Mouse (Mus musculus) heart, embryonic 12.5 days (tissue): ENCODE data around the gene Plpp7. TPM values are rescaled to one million over a fixed set of nuclear protein-coding genes. Genes with fewer than 3 reads are reported as not detected.

Experiments used
- ATAC-seq: fragments of 200-750 bp; cut with Nextera tagmentation; 2 replicates; pipeline ENCODE4 v1.8.0; 2017; ENCODE audit warnings: moderate TSS enrichment, moderate library complexity; ENCODE audit not compliant: insufficient number of reproducible peaks, low FRiP score
- H3K27ac ChIP-seq: fragments of 300-500 bp; sonication (generic); 2 replicates; pipeline ENCODE4 v1.5.1; 2016; ENCODE audit warnings: mild to moderate bottlenecking, moderate library complexity; ENCODE audit not compliant: poor library complexity, severe bottlenecking
- H3K27me3 ChIP-seq: fragments of 300-500 bp; sonication (generic); replicated peaks from 2 replicates; pipeline ENCODE4 v1.6.1; 2016; ENCODE audit warnings: mild to moderate bottlenecking, moderate library complexity
- H3K36me3 ChIP-seq: fragments of 300-500 bp; sonication (generic); 2 replicates; pipeline ENCODE4 v1.6.1; 2016; ENCODE audit warnings: mild to moderate bottlenecking, moderate library complexity
- H3K4me1 ChIP-seq: fragments of 300-500 bp; sonication (generic); replicated peaks from 2 replicates; pipeline ENCODE4 v1.6.1; 2016; ENCODE audit warnings: mild to moderate bottlenecking
- H3K4me2 ChIP-seq: fragments of 300-500 bp; sonication (generic); 2 replicates; pipeline ENCODE4 v1.6.1; 2016; ENCODE audit warnings: mild to moderate bottlenecking, moderate library complexity
- H3K4me3 ChIP-seq: fragments of 300-500 bp; sonication (generic); 2 replicates; pipeline ENCODE4 v1.5.1; 2016; ENCODE audit warnings: mild to moderate bottlenecking
- H3K9ac ChIP-seq: fragments of 300-500 bp; sonication (generic); 2 replicates; pipeline ENCODE4 v1.6.1; 2016; ENCODE audit warnings: mild to moderate bottlenecking, moderate library complexity
- H3K9me3 ChIP-seq: fragments of 300-500 bp; sonication (generic); replicated peaks from 2 replicates; pipeline ENCODE4 v1.6.1; 2016; ENCODE audit warnings: mild to moderate bottlenecking, moderate library complexity
- WGBS: fragments of 180-500 bp; shearing (Covaris S2); methylation state at CpG from one replicate; pipeline ENCODE4 v1.1.7; 2016; 5-methylcytosine and 5-hydroxymethylcytosine counted together
- microRNA-seq: library from miRNA; unstranded; fragments of <30 nt; microRNA quantifications from one replicate; pipeline ENCODE4, GENCODE M21; 2017
- polyA plus RNA-seq: library from polyadenylated mRNA; unstranded; fragments of >200 nt; fragmentation: Nextera tagmentation; extraction: Ambion mirVana; gene quantifications from 2 replicates; pipeline ENCODE4 v1.2.1, GENCODE M21; 2016

The Plpp7 gene
- polyA plus RNA-seq, 1 experiment from 2014 or later: 11.4 TPM

GRCm38 (mm10) chr2:32153041-32153790 lies 57.9 kb downstream of the Plpp7 start:
- peak overlapping the region; percentile 97 for H3K9ac ChIP-seq
- 6% methylated on average over 13 of the region's 13 CpGs for WGBS
- peaks cover 65% of the 10 kb centered on the region for H3K4me1 ChIP-seq
- H3K4me2 ChIP-seq: peak overlapping the region; percentile 96
- H3K27me3 ChIP-seq: no peaks in the 10 kb centered on the region
- peak overlapping the region; percentile 80 for H3K4me3 ChIP-seq
- H3K9me3 ChIP-seq: no peaks in the 10 kb centered on the region
- no peaks in the 10 kb centered on the region for H3K36me3 ChIP-seq
- ATAC-seq: no peak
- peak overlapping the region; percentile 97 for H3K27ac ChIP-seq

GRCm38 (mm10) chr2:32153791-32154119 lies 58.4 kb downstream of the Plpp7 start:
- peaks cover 70% of the 10 kb centered on the region for H3K4me1 ChIP-seq
- WGBS: 37% methylated on average over 4 of the region's 4 CpGs
- no peaks in the 10 kb centered on the region for H3K9me3 ChIP-seq
- H3K27me3 ChIP-seq: no peaks in the 10 kb centered on the region
- ATAC-seq: no peak
- no peaks in the 10 kb centered on the region for H3K36me3 ChIP-seq
- H3K9ac ChIP-seq: peak overlapping the region; percentile 97
- peak overlapping the region; percentile 80 for H3K4me3 ChIP-seq
- H3K4me2 ChIP-seq: peak overlapping the region; percentile 96
- H3K27ac ChIP-seq: peak overlapping the region; percentile 97

DNA sequence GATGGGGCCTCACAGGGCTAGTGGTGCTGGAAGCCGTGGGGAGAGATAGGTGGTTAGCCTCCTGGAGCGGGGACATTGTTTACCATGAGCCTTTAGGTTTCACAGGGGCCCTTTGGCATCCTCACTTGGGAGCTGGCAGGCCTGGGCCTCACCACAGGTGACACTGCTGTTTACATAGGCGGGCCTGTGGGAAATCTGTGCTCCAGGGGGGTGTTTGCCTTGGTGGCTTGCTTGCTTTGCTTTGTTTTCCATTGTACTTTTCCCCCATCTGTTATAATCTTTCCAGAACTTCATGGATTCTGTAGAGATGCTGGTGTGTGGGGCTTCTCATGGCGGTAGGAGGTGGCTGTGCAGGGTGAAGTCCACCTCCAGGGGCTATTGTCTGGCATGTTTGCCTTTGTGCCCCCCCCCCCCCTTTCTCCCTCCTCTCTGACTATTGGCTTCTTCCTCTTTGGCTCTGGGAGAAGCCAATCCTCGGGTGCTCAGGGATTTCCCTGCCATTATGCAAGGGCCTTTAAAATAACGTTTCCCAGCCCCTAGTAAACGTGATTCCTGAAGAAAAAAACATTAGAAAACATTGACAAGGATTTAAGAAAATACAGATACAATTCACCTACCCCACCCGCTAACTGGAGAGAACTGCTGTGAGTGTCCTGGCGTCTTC lies 59.1 kb downstream of the Plpp7 start:
- peak overlapping the region; percentile 97 for H3K9ac ChIP-seq
- H3K27me3 ChIP-seq: no peaks in the 10 kb centered on the region
- no peaks in the 10 kb centered on the region for H3K36me3 ChIP-seq
- H3K4me1 ChIP-seq: peaks cover 77% of the 10 kb centered on the region
- H3K4me3 ChIP-seq: peak overlapping the region; percentile 80; the same call in 1 of the 2 replicates
- no peak for ATAC-seq
- peak overlapping the region; percentile 97 for H3K27ac ChIP-seq
- H3K4me2 ChIP-seq: peak overlapping the region; percentile 96
- 24% methylated on average over 9 of the region's 9 CpGs for WGBS
- no peaks in the 10 kb centered on the region for H3K9me3 ChIP-seq

- WGBS: 41% methylated on average over 7 of the region's 7 CpGs
- H3K4me1 ChIP-seq: peaks cover 82% of the 10 kb centered on the region
- no peak for ATAC-seq
- H3K36me3 ChIP-seq: 0 out of 2 replicates have a peak, but pooled peaks cover 3% of the 10 kb centered on the region
- H3K9me3 ChIP-seq: no peaks in the 10 kb centered on the region
- no peak overlapping the region for H3K4me3 ChIP-seq
- no peaks in the 10 kb centered on the region for H3K27me3 ChIP-seq
- peak overlapping the region; percentile 30; the same call in 1 of the 2 replicates for H3K9ac ChIP-seq
- peak overlapping the region; percentile 96 for H3K4me2 ChIP-seq
- peak overlapping the region; percentile 97 for H3K27ac ChIP-seq
Observed at GRCm38 (mm10) chr2:32154998-32155541, 59.7 kb downstream of the Plpp7 start.

GRCm38 (mm10) chr2:32155614-32156013 lies 60.3 kb downstream of the Plpp7 start:
- no peak for ATAC-seq
- no peaks in the 10 kb centered on the region for H3K27me3 ChIP-seq
- H3K4me2 ChIP-seq: peak overlapping the region; percentile 96
- 0 out of 2 replicates have a peak, but pooled peaks cover 3% of the 10 kb centered on the region for H3K36me3 ChIP-seq
- H3K4me3 ChIP-seq: no peak overlapping the region
- 33% methylated on average over 6 of the region's 6 CpGs for WGBS
- no peaks in the 10 kb centered on the region for H3K9me3 ChIP-seq
- peaks cover 85% of the 10 kb centered on the region for H3K4me1 ChIP-seq
- peak overlapping the region; percentile 97 for H3K27ac ChIP-seq
- 0 out of 2 replicates have a peak overlapping the region, but pooled peaks have one; percentile 40 for H3K9ac ChIP-seq

DNA sequence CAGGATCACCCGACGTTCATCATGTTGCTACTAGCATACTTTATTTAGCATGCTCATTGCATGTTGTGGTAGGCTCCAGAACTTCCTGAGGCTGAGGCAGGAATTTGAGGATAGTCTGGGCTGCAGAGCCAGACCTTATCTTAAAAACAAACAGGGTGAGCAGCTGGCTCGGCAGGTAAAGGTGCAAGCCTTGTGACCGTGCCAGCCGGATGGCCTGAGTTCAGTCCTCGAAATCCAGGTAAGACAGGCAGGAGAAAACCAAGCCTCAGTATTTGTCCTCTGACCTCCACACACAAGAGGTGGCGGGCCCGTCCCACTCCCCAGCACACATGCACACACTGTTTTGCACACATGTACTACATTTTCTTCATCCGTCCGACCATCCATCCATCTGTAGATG lies 61.3 kb downstream of the Plpp7 start:
- no peaks in the 10 kb centered on the region for H3K27me3 ChIP-seq
- H3K4me1 ChIP-seq: peaks cover 90% of the 10 kb centered on the region
- no peak overlapping the region for H3K9ac ChIP-seq
- 68% methylated on average over 10 of the region's 10 CpGs for WGBS
- ATAC-seq: no peak
- H3K36me3 ChIP-seq: 0 out of 2 replicates have a peak, but pooled peaks cover 3% of the 10 kb centered on the region
- H3K27ac ChIP-seq: no peak overlapping the region
- no peak overlapping the region for H3K4me2 ChIP-seq
- H3K4me3 ChIP-seq: no peak overlapping the region
- no peaks in the 10 kb centered on the region for H3K9me3 ChIP-seq

- Histone ChIP-seq H3K36me3 (0 out of 2 replicates have a peak, but pooled peaks cover 8% of the 10 kb centered on the region), H3K4me2 (no peak overlapping the region), H3K27me3 (no peaks in the 10 kb centered on the region), H3K27ac (no peak overlapping the region), H3K9me3 (no peaks in the 10 kb centered on the region), H3K4me3 (no peak overlapping the region), H3K4me1 (peaks cover 89% of the 10 kb centered on the region), H3K9ac (peak overlapping the region; percentile 37; the same call in 1 of the 2 replicates)
- 48% methylated on average over 4 of the region's 4 CpGs for WGBS
- ATAC-seq: no peak
Observed at GRCm38 (mm10) chr2:32157328-32157727, 62.0 kb downstream of the Plpp7 start.

DNA sequence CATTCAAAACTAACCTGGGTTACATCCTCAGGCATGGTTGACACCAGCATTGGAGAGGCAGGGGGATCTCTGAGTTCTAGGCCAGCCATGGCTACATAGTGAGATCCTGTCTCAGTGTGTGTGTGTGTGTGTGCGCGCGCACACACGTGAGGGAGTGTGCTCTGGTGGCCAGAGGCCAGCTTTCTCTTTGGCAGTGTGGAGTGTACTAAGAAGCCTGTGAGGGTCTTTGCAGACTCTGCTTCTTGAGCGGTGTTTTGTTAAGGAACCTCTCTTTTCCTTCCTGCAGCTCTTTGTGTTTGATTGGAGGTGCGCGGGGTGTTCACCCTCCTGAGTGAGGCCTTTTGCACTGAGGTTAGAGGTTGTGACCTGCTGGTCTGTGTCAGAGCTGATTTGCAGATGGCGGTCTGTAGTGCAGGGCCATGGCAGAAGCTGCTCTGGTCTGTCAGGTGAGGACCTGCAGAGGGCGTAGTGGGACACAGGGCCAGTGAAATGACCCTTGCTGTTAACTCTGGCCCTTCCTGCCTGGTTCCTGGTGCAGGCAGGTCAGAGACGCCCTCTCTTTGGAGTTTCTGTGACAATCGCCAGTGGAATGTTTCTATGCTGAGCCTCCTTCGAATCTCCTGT lies 63.4 kb downstream of the Plpp7 start:
- no peak for ATAC-seq
- WGBS: 72% methylated on average over 12 of the region's 12 CpGs

More for the DNA sequence above, 63.4 kb downstream of the Plpp7 start:
- H3K27me3 ChIP-seq: no peaks in the 10 kb centered on the region
- no peaks in the 10 kb centered on the region for H3K9me3 ChIP-seq
- H3K4me2 ChIP-seq: no peak overlapping the region
- peaks cover 85% of the 10 kb centered on the region for H3K4me1 ChIP-seq
- H3K36me3 ChIP-seq: 0 out of 2 replicates have a peak, but pooled peaks cover 13% of the 10 kb centered on the region
- H3K4me3 ChIP-seq: no peak overlapping the region
- no peak overlapping the region for H3K9ac ChIP-seq
- H3K27ac ChIP-seq: no peak overlapping the region; the same call in 1 of the 2 replicates

Small RNAs within 50 kb of the gene (microRNA-seq; reads per million reads assigned to microRNA genes)
- not detected for gene Mir7674

Other genes with a start within 250 kb of the Plpp7 start
- gene Fibcd1, start 249.5 kb upstream of the Plpp7 start, polyA plus RNA-seq: 0.04 and 0.08 TPM in 2 replicates
- 1.1 and 1.3 TPM in 2 replicates for gene Lamc3, start 208.2 kb upstream of the Plpp7 start, polyA plus RNA-seq
- gene Aif1l, start 145.4 kb upstream of the Plpp7 start, polyA plus RNA-seq: 80.5 and 81.6 TPM in 2 replicates
- 59.8 and 63.4 TPM in 2 replicates for gene Nup214, start 121.1 kb upstream of the Plpp7 start, polyA plus RNA-seq
- gene Fam78a, start 10.7 kb upstream of the Plpp7 start, polyA plus RNA-seq: 48.1 and 50.7 TPM in 2 replicates
- 54.7 and 66.5 TPM in 2 replicates for gene Prrc2b, start 55.6 kb downstream of the Plpp7 start, polyA plus RNA-seq
- 16.6 and 18.3 TPM in 2 replicates for gene Pomt1, start 141.1 kb downstream of the Plpp7 start, polyA plus RNA-seq
- gene Uck1, start 164.6 kb downstream of the Plpp7 start, polyA plus RNA-seq: 42.7 and 44.2 TPM in 2 replicates
- 28.4 and 30.7 TPM in 2 replicates for gene Golga2, start 191.9 kb downstream of the Plpp7 start, polyA plus RNA-seq
- gene Swi5, start 192.5 kb downstream of the Plpp7 start, polyA plus RNA-seq: 284 and 317 TPM in 2 replicates